Mouse (Mus musculus) megakaryocyte, adult 5-6 weeks (primary cell): Measurements from ENCODE around the gene 0610012G03Rik. TPM values are rescaled to one million over a fixed set of nuclear protein-coding genes. Genes with fewer than 3 reads are reported as not detected.
"Not testable (repeated sequence)": the region's sequence is repeated elsewhere in the genome, so short reads cannot be mapped to it uniquely, and the experiment has no call there.

Experiments
- ATAC-seq: 2 replicates; pipeline ENCODE4 v1.8.0; 2016; ENCODE audit warnings: mild to moderate bottlenecking, inconsistent platforms; ENCODE audit not compliant: poor library complexity, severe bottlenecking
- total RNA-seq, 2 experiments: library from RNA; stranded (forward) in 1 of 2; stranded (reverse) in 1 of 2; fragments of 153-499, 151-499 nt in 1 of 2; fragments of 221-1000, 200-1000 nt in 1 of 2; gene quantifications; 2 replicates each; pipeline versions ENCODE4 v1.2.3 to v1.2.4; 2015 to 2017

The 0610012G03Rik gene
- 23.1 and 23.8 TPM in 2 replicates for total RNA-seq (2015)
- 8.7 and 11.1 TPM in 2 replicates for total RNA-seq (2017)

GRCm38 (mm10) chr16:31948345-31948774 lies at the start of gene 0610012G03Rik, which contains the start of gene Ncbp2:
Gene 0610012G03Rik, minus strand, starts transcription at chr16:31948494.
Gene Ncbp2, plus strand, starts transcription at chr16:31948513.
- peak; percentile 93 for ATAC-seq

GRCm38 (mm10) chr16:31996371-31996770 lies 48.1 kb upstream of the 0610012G03Rik start:
- ATAC-seq: no peak

GRCm38 (mm10) chr16:31993946-31994345 lies 45.7 kb upstream of the 0610012G03Rik start:
- no peak for ATAC-seq

- no peak for ATAC-seq
Measured at GRCm38 (mm10) chr16:31993195-31993594, 44.9 kb upstream of the 0610012G03Rik start.

GRCm38 (mm10) chr16:31992039-31992438 lies 43.7 kb upstream of the 0610012G03Rik start:
- no peak for ATAC-seq

GRCm38 (mm10) chr16:31980946-31981345 lies 32.7 kb upstream of the 0610012G03Rik start:
- ATAC-seq: no peak

GRCm38 (mm10) chr16:31979501-31979900 lies 31.2 kb upstream of the 0610012G03Rik start:
- no peak for ATAC-seq

- ATAC-seq: no peak
Measured at GRCm38 (mm10) chr16:31975258-31975657, 27.0 kb upstream of the 0610012G03Rik start.

GRCm38 (mm10) chr16:31963224-31963623 lies 14.9 kb upstream of the 0610012G03Rik start:
- no peak for ATAC-seq

GRCm38 (mm10) chr16:31947901-31948316 lies 385 bp downstream of the 0610012G03Rik start:
- ATAC-seq: no peak; the same call in 1 of the 2 replicates

GRCm38 (mm10) chr16:31947333-31947732 lies 961 bp downstream of the 0610012G03Rik start:
- peak; percentile 28 for ATAC-seq

- ATAC-seq: not testable (repeated sequence)
Measured at GRCm38 (mm10) chr16:31945986-31946385, 2.3 kb downstream of the 0610012G03Rik start.

GRCm38 (mm10) chr16:31945372-31945771 lies 2.9 kb downstream of the 0610012G03Rik start:
- no peak for ATAC-seq

GRCm38 (mm10) chr16:31944698-31945255 lies 3.5 kb downstream of the 0610012G03Rik start:
- ATAC-seq: no peak

- ATAC-seq: peak; percentile 51; the same call in 1 of the 2 replicates
Measured at GRCm38 (mm10) chr16:31943980-31944379, 4.3 kb downstream of the 0610012G03Rik start.

- no peak for ATAC-seq
Measured at GRCm38 (mm10) chr16:31940586-31940985, 7.7 kb downstream of the 0610012G03Rik start.

- ATAC-seq: no peak
Measured at GRCm38 (mm10) chr16:31938856-31939255, 9.4 kb downstream of the 0610012G03Rik start.

- ATAC-seq: no peak
Measured at GRCm38 (mm10) chr16:31936568-31936967, 11.7 kb downstream of the 0610012G03Rik start.

- peak; percentile 81 for ATAC-seq
Measured at GRCm38 (mm10) chr16:31935091-31935979, 13.0 kb downstream of the 0610012G03Rik start.

GRCm38 (mm10) chr16:31934550-31935010 lies 13.7 kb downstream of the 0610012G03Rik start:
- ATAC-seq: no peak

- no peak for ATAC-seq
Measured at GRCm38 (mm10) chr16:31933751-31934549, 14.3 kb downstream of the 0610012G03Rik start, which contains the start of gene Pigz. Gene Pigz, plus strand, starts transcription at chr16:31933851.
